Mouse (Mus musculus): Measurements from ENCODE around the gene Urm1.

The Urm1 gene

DNA sequence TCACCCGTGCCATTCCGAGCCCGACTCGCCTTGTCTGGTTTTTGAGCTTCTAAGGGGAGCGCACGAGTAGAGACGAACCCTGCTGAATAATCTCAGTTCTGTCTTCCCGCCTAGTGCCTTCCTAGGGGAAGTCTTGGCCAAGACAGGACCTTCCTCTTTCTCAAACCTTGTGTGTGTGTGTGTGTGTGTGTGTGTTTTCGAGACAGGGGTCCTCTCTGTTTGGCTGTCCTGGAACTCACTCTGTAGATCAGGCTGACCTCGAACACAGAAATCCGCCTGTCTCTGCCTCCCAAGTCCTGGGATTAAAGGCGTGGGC, 7.8 kb downstream of the Urm1 start:
- DNase-seq (ENCODE audit: low spot score in 2 of 2), result no peak

DNA sequence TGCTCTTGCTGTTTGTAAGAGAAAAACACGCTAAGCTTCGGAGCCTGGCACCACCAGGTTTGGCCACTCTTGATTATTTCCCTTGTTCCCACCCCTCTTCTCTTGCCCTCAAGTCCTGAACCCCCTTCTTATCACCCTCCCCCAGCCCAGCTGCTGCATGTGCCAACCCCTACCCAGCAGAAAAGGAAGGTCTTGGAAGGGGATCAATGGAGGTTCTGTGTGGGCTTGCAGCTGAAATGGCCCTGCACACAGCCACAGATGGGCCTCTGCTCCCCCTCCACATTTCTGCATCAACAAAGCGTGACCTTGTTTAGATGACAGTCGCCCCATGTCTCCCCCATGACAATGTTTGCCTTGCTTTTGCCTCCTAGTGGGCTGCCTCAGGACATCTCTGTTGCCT, 11.2 kb downstream of the Urm1 start:
- no peak for DNase-seq (ENCODE audit: low spot score in 2 of 2)

DNA sequence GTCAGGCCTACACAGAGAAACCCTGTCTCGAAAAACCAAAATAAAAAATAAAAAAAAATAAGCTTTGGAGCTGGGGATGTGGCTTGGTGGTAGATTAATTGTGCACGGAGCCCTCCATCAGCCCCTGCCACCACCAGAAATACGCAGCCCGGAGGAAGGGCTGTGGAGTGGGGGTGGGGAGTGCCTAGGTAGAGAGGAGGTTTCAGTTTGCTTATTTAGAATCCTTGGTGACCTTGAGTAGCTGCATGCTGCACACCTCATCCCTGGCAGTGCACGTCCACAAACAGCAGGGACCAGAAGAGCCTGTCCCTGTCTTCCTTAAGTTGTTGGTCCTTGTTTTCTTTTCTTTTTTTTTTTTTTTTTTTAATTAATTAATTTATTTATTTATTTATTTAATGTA, 13.9 kb downstream of the Urm1 start:
- no peak for DNase-seq (ENCODE audit: low spot score in 2 of 2)

DNA sequence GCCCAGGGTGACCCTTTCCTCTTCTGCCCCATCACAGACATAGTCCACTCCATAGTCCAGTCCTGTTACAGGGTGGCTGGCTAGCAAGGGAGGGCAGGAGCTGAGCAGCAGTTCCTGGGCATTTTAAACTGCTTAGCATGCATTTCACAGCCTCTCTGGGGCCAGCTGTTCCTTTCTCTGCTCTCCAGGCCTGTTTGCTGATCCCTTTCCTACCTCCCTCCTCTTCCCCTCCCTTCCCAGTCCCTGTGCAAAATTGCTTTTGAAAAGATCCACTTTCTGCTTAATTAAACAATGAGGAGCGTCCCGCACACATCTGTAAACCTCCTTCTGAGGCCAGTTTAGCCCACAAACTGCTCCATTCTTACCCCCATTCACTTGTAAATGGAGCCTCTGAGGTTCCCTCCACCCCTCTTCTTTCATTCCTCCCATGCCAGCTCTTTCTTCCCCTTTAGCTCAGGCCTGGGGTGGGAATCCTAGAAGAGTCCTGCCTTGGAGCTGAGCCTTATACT, 15.6 kb downstream of the Urm1 start:
- DNase-seq (ENCODE audit: low spot score in 2 of 2), result no peak

DNA sequence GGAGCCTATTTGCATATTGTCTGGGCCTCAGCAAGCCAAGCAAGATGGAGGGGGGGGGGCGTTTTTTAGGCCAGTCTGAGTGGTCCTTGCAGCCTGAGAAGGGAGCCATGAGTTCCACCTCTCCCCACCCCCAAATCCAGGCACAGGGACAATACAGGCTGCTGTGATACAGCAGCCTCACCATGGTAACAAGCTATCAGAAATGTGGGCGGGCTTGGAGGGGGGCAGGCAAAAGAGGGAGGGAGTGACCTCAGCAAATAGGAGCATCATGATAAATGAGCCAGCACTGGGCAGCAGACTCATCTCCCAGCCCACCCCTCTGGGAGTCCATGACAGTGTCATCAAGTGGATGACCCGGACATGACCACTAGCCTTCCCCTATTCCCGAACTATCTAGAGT, 19.6 kb downstream of the Urm1 start:
- DNase-seq (ENCODE audit: low spot score in 2 of 2), result no peak

DNA sequence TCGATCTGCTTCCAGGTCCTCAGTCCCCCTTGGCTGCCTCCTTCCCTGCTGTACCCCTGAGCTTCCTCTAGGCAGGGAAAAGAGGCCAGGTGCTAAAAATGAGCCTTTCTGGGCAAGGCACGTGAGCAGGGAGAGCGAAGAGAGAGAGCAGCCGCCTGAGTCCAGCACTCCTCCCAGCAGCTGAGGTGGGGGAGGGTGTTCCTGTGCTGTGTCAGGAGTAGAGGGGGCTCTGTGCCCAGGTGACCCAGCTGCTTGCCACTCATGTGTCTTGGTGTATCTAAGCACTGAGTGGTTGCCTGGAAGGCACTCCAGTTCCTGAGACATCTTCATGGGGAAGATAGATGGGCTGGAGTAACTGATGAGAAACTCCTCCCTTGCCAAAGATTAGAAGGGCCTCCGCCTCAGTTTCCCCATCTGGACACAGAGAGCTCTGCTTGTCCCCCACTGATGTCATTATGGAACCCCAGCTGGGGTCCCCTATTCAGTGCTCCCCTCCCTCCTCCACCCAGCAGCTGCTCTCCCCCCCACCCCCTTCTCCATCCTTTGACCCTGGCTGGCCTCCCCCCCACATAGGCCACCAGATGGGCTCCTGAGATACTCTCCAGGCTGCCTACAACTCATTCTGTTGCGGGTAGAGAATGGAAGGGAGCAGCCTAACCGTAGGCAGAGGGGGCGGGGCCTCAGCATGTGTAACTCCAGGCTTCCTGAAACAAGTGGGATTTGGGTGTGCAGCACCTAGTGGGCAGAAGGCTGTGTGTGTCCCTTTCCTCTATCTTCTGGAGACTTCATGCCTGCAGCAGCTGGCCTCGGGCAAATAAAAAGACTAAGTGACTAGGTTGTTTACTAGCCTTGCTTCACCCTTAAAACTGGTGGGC, 23.6 kb downstream of the Urm1 start:
- peak; percentile 41 to 50 for DNase-seq (ENCODE audit: low spot score in 2 of 2)

DNA sequence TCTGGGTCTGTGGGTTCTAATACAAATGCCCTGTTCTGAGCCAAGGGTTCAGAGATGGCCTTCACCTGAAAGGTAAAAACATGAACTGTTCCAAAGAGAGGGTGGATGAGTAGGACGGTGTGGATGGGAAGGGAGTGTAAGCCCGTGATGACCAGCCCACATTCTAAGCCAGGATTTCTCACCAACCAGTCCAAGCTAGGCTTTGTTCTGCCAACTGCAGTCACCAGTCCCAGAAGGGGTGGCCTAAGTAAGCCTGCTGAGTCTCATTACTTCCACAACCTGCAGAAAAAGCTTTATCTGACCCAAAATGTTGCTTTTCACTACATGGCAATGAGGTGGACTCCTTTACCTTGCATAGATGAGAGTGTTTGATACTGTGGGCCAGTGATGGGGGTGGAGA, 24.2 kb downstream of the Urm1 start:
- DNase-seq (ENCODE audit: low spot score in 2 of 2), result no peak

DNA sequence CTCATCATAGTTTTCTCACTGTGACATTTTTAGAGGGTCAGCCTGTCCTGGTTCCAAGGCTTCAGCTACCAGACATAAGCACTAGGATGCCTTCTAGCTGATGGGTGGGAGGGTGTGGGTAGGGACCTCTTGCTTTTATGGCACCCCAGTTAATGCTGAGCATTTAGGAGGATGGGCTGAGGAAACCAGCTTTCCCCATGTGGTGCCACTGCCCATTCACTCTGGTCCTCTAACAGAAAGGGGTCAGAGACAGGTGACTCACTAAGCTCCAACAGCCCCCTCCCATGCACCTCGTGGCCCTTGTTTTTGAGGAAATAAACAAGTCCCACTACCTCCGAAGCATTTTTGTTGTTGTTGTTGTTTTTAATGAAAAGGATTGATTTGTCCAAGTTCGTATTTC, 24.8 kb downstream of the Urm1 start:
- DNase-seq (ENCODE audit: low spot score in 2 of 2), result no peak

DNA sequence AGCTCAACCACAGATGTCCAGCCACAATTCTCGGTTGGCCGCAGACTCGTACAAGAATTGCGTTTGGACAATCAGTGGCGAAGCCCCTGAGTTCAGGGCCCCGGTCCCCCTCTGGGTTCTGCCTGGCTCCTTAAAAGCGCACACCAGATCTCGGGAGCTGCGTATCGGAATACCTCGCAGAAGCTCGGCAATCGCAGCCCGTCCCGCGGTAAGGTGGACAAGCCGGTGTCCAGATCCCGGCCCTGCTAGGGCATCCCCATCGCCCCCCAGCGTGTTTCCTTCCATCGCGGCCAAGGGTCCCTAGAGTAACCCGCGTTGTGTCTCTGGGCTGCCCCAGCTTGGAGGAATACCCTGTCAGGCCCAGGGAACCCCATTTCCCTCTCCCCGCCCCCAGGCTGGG, 25.8 kb downstream of the Urm1 start:
- no peak for DNase-seq (ENCODE audit: low spot score in 2 of 2)

DNA sequence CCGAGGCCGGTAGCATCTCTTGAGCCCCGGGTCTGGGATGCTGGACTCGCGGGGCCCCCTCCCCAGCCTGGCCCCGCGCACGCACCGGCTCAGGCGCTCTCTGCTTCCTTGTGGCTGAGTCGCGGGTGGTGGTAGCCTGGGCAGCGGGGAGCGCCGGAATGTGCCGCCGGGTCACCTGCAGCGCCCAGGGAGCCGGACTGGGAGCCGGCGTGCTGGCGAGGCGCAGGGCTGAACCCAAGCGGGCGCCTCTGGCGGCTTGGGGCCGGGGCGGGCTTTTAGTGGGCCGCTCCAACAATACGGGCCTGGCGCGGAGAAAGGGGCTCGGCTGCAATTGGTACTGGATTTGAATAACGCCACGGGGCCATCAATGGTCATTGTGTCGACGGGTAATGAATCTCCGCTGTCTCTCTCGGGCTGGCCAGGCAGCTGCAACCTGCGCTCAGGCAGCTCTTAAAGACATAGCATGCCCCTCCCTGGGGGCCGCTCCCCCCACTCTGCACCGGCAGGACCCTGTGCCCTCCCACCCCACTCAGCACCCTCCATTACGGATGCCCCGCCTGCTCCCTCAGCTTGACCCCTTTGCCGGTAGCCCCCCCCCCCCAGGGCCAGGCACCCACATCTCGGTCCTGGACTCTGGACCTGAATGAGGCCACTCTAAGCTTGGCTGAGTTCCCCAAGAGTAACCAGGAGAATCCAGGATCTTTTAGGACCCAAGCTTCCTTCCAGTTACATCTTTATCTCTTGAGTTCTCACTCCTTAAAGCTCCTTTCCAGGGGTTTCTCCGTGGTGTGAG, 26.4 kb downstream of the Urm1 start:
- no peak for DNase-seq (ENCODE audit: low spot score in 2 of 2)

DNA sequence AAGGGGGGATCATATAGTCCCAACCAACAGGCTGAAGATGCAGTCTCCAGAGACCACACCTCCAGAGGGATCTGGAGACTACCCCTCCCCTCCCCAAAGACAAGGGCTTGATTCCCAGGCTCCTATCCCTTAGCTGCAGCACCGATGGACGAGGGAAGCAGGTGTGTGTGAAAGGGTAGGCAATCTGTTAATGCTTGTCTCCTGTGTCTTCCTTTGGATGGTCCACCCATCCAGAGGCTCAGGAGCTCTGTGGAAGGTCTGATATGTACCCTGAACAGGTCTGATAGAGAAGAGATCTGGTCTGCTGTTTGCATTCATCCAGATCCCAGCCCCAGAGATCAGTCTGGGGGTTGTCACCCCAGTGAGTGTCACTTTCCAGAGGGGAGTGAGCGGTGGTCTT, 27.0 kb downstream of the Urm1 start:
- no peak for DNase-seq (ENCODE audit: low spot score in 2 of 2)

DNA sequence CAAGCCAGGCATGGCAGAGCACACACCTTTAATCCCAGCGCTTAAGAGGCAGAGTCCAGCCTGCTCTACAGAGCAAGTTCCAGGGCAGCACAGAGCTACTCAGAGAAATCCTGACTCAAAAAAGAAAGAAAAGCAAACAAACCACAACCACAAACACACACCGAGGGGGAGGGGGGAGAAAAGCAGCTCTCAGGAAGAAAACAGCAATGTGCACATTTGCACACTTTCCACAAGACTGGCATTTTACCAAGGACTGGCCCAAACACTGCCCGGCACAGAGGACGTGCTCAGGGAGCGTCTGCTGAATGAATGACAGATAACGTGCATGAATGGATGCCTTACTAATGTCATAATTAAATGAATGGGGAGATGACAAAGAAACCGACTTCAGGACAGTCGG, 29.2 kb downstream of the Urm1 start:
- no peak for DNase-seq (ENCODE audit: low spot score in 2 of 2)

DNA sequence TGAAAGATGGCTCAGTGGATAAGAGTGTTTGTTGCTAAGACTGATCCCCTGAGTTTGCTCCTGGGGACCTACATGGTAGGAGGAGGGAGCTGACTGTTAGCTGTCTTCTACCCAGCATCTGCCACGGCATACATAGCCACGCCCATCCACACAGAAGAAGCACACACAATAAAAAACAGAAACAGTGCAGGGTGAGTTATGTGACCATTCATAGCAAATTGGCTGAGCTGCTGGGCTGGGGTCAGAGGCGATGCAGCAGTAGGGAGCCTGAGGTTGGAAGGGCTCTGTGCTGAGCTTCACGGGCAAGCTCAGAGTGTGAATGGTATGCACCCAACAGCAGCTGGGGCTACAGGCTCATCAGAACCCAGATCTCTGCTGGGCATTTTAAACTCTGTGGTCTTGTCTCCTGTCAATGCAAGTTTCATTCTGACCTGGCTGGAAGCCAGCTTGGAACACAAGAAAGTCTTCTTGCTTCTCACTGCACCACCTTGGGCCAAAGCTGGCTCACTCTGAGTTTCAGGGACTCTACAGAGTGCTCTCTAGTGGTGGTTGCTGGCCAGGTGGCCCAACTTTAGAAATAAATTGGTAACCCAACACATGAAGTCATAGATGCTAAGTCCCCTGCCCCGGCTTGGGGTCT, 30.1 kb downstream of the Urm1 start:
- no peak for DNase-seq (ENCODE audit: low spot score in 2 of 2)

DNA sequence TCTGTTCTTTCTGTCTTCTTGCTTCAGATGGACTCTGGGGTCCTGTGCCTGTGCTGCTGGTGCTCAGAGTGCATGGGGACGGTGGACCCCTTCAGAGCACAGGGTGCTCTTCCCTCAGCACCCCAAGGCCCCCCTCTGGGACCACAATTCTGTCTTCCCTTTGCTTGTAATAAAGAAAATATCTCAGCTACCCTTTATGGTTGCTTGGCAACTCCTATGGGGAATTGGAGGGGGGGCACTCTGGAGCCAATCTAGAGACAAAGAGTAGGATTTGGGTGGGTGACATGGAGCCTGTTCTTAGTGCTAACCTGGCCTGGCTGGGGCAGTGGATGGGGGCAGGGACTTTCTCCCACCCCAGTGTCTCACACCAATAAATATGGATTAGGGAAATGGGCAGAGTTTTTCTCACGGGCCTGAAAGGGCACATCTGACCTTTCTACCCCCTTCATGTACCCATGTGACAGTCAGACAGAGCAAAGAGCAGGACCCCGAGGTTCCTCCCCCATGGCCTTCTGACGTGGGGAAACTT, 33.1 kb downstream of the Urm1 start:
- DNase-seq (ENCODE audit: low spot score in 2 of 2), result no peak

DNA sequence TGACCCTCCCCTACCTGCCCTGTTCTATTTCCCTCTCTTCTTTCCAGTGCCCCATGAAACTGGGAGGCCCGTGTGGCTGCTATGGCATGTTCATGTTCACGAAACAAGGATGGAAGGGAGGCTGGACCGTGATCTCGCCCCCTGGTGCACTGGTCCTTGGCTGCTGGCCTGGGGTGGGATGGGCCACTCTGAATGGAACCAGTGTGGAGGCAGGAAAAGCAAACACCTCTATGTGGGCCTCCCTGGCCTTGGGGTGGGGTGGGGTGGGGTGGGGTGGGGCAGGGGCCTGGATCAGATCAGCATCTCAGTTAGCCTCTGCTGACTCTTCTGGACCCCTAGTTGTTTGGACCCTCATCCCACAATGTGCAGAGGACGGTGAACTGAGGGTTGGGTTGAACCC, 33.9 kb downstream of the Urm1 start:
- DNase-seq (ENCODE audit: low spot score in 2 of 2), result no peak

DNA sequence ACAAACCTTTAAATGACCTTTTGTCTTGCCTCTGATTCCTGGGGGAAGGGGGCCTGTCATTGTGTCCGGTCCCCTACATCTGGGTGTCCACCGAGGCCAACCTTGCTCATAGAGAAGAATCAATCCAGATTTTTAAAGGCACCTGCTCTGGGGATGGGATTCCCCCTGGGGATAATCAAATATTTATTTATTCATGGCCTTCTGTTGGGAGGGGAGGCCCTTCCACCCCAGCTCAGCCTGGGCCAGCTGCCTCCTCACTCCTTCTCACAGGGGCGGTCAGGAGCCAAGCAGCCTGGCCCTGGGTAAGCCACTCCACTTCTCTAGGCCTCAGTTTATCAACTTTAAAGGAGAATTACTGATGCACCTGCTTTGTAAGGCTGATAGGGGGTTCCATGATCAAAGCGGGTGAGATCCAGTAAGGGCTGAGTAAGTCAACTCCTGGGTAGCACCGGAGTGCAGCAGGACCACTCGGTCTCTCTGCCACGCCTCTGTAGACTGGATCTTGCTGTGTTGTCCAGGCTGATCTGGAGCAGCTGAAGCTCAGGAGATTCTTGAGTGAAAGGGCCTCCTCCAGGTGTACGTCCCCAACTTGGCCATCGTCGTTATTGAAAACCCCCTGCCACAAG, 35.8 kb downstream of the Urm1 start:
- no peak for DNase-seq (ENCODE audit: low spot score in 2 of 2)

DNA sequence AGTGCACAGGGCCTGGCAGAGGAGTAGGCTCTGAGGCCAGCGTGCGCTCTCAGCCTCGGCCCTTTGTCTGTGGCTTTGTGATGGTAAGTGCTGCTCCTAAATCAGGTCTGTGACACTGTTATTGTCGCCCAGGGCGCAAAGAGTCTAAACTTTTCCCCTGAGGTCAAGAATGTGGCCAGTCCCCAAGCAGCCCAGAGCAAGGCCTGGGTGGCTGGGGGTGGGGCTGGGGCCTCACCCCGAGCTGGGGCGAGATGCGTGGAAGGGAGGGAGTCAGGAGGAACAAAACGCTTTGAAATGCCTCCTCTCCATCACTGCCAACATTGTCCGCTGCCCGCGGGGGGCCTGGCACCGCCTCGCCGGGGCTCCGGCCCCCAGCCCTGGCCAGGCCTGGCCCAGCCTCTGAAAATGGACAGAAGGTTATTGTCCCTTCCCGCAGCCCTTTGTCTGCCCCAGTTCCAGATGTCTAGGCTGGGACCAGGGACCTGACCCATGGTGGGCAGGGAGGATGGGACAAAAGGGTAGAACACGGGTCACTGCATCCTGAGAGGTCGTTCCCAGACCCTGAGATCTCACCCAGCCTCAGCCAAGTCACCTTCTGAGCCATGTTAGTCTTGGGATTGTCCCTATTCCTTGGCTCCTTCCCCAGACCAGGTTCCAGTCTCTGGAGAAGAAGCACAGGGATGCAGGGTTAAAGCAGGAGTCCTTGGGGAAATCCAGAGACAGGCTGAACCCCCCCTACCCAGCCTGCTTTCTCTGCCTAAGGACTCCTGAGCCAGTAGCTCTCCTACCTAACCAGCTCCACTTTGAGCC, 36.8 kb downstream of the Urm1 start:
- no peak for DNase-seq (ENCODE audit: low spot score in 2 of 2)

DNA sequence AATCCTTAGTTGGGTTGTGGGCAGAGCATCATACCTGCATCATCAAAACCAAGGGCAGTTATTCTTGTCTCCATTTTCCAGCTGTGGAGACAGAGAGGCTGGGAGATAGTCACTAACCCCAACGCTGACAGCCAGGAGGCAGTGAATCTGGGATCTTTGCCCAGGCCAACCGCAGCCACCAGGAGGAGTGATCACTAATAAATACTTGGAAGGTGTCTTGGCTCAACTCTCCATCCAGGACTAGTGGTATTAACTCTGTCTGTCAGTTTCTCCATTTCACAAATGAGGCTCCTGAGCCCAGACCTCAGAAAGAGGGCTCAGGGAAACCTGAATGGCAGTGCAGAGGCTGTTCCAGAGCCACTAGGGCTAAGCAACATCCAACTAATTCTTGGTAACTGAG, 37.5 kb downstream of the Urm1 start:
- DNase-seq (ENCODE audit: low spot score in 2 of 2), result no peak

DNA sequence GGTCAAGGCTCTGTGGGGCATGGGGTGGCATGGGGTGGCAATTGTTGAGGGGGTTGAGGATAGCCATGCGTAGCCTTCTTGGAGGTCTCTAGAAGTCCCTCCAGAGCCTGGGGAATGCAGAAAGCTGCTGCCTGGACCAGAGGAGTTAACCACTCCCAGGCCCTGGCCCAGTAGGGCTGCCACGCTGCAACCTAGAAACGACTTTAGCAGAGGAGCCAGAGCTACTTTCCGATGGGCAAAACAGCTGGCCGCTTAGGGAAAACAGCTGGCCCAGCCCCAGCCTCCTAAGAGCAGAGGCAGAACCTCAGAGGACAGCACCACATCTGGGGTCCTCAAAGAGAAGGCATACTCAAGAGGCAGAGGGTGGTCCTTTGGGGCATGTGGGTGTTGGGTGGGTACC, 38.1 kb downstream of the Urm1 start:
- no peak for DNase-seq (ENCODE audit: low spot score in 2 of 2)

DNA sequence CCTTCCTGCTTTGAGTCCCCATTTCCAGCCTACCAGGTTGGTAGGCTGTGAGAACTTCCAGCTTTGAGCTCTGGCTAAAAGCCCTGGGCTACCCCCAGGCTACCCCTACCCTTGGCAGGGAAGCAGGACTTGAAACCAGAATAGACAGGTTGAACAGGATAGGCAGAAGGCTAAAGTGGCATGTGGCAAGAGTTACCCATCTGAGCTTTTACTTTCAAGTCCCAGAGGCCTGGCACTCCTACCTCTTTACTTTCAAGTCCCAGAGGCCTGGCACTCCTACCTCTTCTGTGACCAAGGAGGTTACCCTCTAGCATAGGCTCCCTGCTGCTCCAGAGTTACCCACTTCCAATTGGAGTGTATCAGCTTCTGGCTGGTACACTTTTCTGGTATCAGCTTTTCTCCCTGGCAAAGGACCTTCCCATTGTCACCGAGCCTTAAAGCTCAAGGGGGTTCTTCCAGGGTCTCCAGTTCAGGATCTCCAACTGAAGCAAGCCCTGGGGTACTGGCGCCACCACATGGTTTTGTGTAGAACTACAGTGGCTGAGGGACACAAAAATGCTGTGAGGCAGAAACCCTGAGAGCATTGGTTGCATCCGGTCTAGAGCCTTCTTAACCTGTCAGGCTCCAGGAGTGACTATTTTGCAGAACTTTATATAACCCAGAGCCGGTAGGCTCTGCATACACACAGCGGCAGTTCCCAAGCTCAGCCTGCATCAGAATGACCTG, 39.0 kb downstream of the Urm1 start:
- peak; percentile 47 to 51 for DNase-seq (ENCODE audit: low spot score in 2 of 2)
